Mouse (Mus musculus) limb, embryonic 15.5 days (tissue): ENCODE measurements around the gene Pnpo. TPM values are rescaled to one million over a fixed set of nuclear protein-coding genes. Genes with fewer than 3 reads are reported as not detected.

ENCODE experiments used
- ATAC-seq: fragments of 200-750 bp; cut with Nextera tagmentation; 2 replicates; pipeline ENCODE4 v1.8.0; 2017; ENCODE audit warnings: low read depth, moderate TSS enrichment; ENCODE audit not compliant: insufficient number of reproducible peaks, low FRiP score, low TSS enrichment
- H3K27ac ChIP-seq: fragments of 300-500 bp; sonication (generic); 2 replicates; pipeline ENCODE4 v1.5.1; 2015; ENCODE audit warnings: moderate library complexity, mild to moderate bottlenecking, inconsistent platforms
- H3K27me3 ChIP-seq: fragments of 300-500 bp; sonication (generic); 2 replicates; pipeline ENCODE4 v1.6.1; 2015; ENCODE audit warnings: inconsistent platforms
- H3K36me3 ChIP-seq: fragments of 300-500 bp; sonication (generic); 2 replicates; pipeline ENCODE4 v1.6.1; 2015; ENCODE audit warnings: inconsistent platforms
- H3K4me1 ChIP-seq: fragments of 300-500 bp; sonication (generic); 2 replicates; pipeline ENCODE4 v1.6.1; 2015; ENCODE audit warnings: inconsistent platforms
- H3K4me2 ChIP-seq: fragments of 300-500 bp; sonication (generic); 2 replicates; pipeline ENCODE4 v1.6.1; 2015; ENCODE audit warnings: mild to moderate bottlenecking, inconsistent platforms
- H3K4me3 ChIP-seq: fragments of 300-500 bp; sonication (generic); 2 replicates; pipeline ENCODE4 v1.5.1; 2015; ENCODE audit warnings: mild to moderate bottlenecking, inconsistent platforms
- H3K9ac ChIP-seq: fragments of 300-500 bp; sonication (generic); 2 replicates; pipeline ENCODE4 v1.6.1; 2015; ENCODE audit warnings: inconsistent platforms
- H3K9me3 ChIP-seq: fragments of 300-500 bp; sonication (generic); 2 replicates; pipeline ENCODE4 v1.6.1; 2016; ENCODE audit warnings: inconsistent platforms
- WGBS: fragments of 180-500 bp; shearing (Covaris S2); methylation state at CpG from one replicate; pipeline ENCODE4 v1.1.7; 2015; 5-methylcytosine and 5-hydroxymethylcytosine counted together
- polyA plus RNA-seq: library from polyadenylated mRNA; unstranded; fragments of >200 nt; fragmentation: Nextera tagmentation; extraction: Ambion mirVana; gene quantifications from 2 replicates; pipeline ENCODE4 v1.2.1, GENCODE M21; 2015

The Pnpo gene
- polyA plus RNA-seq, 1 experiment from 2014 or later, result 37.6 TPM

GRCm38 (mm10) chr11:96968476-96968875 lies 24.7 kb upstream of the Pnpo start:
- H3K36me3 ChIP-seq, result peaks cover 7% of the 10 kb centered on the region; the same call in 1 of the 2 replicates
- H3K27ac ChIP-seq, result peak overlapping the region; percentile 77
- no peaks in the 10 kb centered on the region for H3K27me3 ChIP-seq
- no peak for ATAC-seq
- WGBS, result 56% methylated on average over 6 of the region's 6 CpGs
- H3K4me2 ChIP-seq, result no peak overlapping the region
- H3K9ac ChIP-seq, result no peak overlapping the region
- H3K4me1 ChIP-seq, result peaks cover 43% of the 10 kb centered on the region
- H3K9me3 ChIP-seq, result no peaks in the 10 kb centered on the region
- no peak overlapping the region for H3K4me3 ChIP-seq

GRCm38 (mm10) chr11:96967544-96968269 lies 23.9 kb upstream of the Pnpo start:
- Histone ChIP-seq H3K4me1 (peaks cover 39% of the 10 kb centered on the region), H3K27ac (peak overlapping the region; percentile 77), H3K27me3 (no peaks in the 10 kb centered on the region), H3K9ac (no peak overlapping the region), H3K4me3 (no peak overlapping the region), H3K4me2 (no peak overlapping the region), H3K9me3 (no peaks in the 10 kb centered on the region), H3K36me3 (peaks cover 10% of the 10 kb centered on the region; the same call in 1 of the 2 replicates)
- ATAC-seq, result no peak
- WGBS, result 80% methylated on average over 11 of the region's 11 CpGs

- peaks cover 34% of the 10 kb centered on the region for H3K4me1 ChIP-seq
- 88% methylated on average over 13 of the region's 13 CpGs for WGBS
- H3K27me3 ChIP-seq, result no peaks in the 10 kb centered on the region
- peak overlapping the region; percentile 33 for H3K27ac ChIP-seq
- H3K9ac ChIP-seq, result no peak overlapping the region
- H3K36me3 ChIP-seq, result peaks cover 17% of the 10 kb centered on the region; the same call in 1 of the 2 replicates
- H3K4me3 ChIP-seq, result no peak overlapping the region
- no peak for ATAC-seq
- H3K4me2 ChIP-seq, result no peak overlapping the region
- H3K9me3 ChIP-seq, result no peaks in the 10 kb centered on the region
Measured at GRCm38 (mm10) chr11:96966914-96967543, 23.2 kb upstream of the Pnpo start.

GRCm38 (mm10) chr11:96966172-96966571 lies 22.4 kb upstream of the Pnpo start:
- peaks cover 25% of the 10 kb centered on the region for H3K36me3 ChIP-seq
- no peak overlapping the region for H3K4me3 ChIP-seq
- 82% methylated on average over 3 of the region's 3 CpGs for WGBS
- H3K9ac ChIP-seq, result no peak overlapping the region
- H3K9me3 ChIP-seq, result no peaks in the 10 kb centered on the region
- no peaks in the 10 kb centered on the region for H3K27me3 ChIP-seq
- no peak for ATAC-seq
- no peak overlapping the region for H3K27ac ChIP-seq
- H3K4me2 ChIP-seq, result no peak overlapping the region
- H3K4me1 ChIP-seq, result peaks cover 30% of the 10 kb centered on the region

- Histone ChIP-seq H3K27me3 (no peaks in the 10 kb centered on the region), H3K4me1 (peaks cover 5% of the 10 kb centered on the region; the same call in 1 of the 2 replicates), H3K4me2 (no peak overlapping the region), H3K9ac (no peak overlapping the region), H3K36me3 (peaks cover 50% of the 10 kb centered on the region), H3K27ac (no peak overlapping the region), H3K9me3 (no peaks in the 10 kb centered on the region), H3K4me3 (no peak overlapping the region)
- ATAC-seq, result peak; percentile 58
- WGBS, result 10% methylated on average over 8 of the region's 8 CpGs
Measured at GRCm38 (mm10) chr11:96963580-96963979, 19.8 kb upstream of the Pnpo start.

- H3K9me3 ChIP-seq, result no peaks in the 10 kb centered on the region
- H3K4me1 ChIP-seq, result no peaks in the 10 kb centered on the region
- H3K27ac ChIP-seq, result no peak overlapping the region
- H3K4me3 ChIP-seq, result no peak overlapping the region
- H3K36me3 ChIP-seq, result peaks cover 92% of the 10 kb centered on the region
- no peak overlapping the region for H3K9ac ChIP-seq
- 83% methylated on average over 10 of the region's 10 CpGs for WGBS
- H3K27me3 ChIP-seq, result no peaks in the 10 kb centered on the region
- H3K4me2 ChIP-seq, result no peak overlapping the region
- 0 out of 2 replicates have a peak, but pooled peaks have one; percentile 21 for ATAC-seq
Measured at GRCm38 (mm10) chr11:96957061-96957805, 13.4 kb upstream of the Pnpo start.

- 58% methylated on average over 20 of the region's 20 CpGs for WGBS
- no peak for ATAC-seq
- Histone ChIP-seq H3K9ac (no peak overlapping the region), H3K27me3 (no peaks in the 10 kb centered on the region), H3K4me1 (no peaks in the 10 kb centered on the region), H3K36me3 (peaks cover 92% of the 10 kb centered on the region), H3K4me3 (no peak overlapping the region), H3K27ac (0 out of 2 replicates have a peak overlapping the region, but pooled peaks have one; percentile 11), H3K4me2 (no peak overlapping the region), H3K9me3 (no peaks in the 10 kb centered on the region)
Measured at GRCm38 (mm10) chr11:96956009-96956724, 12.4 kb upstream of the Pnpo start.

- 81% methylated on average over 4 of the region's 4 CpGs for WGBS
Measured at GRCm38 (mm10) chr11:96955094-96955493, 11.3 kb upstream of the Pnpo start.

GRCm38 (mm10) chr11:96952896-96953295 lies 9.1 kb upstream of the Pnpo start:
- no peak for ATAC-seq
- Histone ChIP-seq H3K27ac (no peak overlapping the region), H3K9me3 (no peaks in the 10 kb centered on the region), H3K4me3 (no peak overlapping the region), H3K9ac (no peak overlapping the region), H3K4me2 (no peak overlapping the region), H3K27me3 (no peaks in the 10 kb centered on the region), H3K4me1 (no peaks in the 10 kb centered on the region), H3K36me3 (peaks cover 70% of the 10 kb centered on the region)
- 79% methylated on average over 6 of the region's 6 CpGs for WGBS

More at GRCm38 (mm10) chr11:96955094-96955493, 11.3 kb upstream of the Pnpo start:
- Histone ChIP-seq H3K27me3 (no peaks in the 10 kb centered on the region), H3K27ac (no peak overlapping the region), H3K9ac (no peak overlapping the region), H3K9me3 (no peaks in the 10 kb centered on the region), H3K4me2 (no peak overlapping the region), H3K36me3 (peaks cover 86% of the 10 kb centered on the region), H3K4me3 (no peak overlapping the region), H3K4me1 (no peaks in the 10 kb centered on the region)
- no peak for ATAC-seq

- WGBS, result 84% methylated on average over 10 of the region's 10 CpGs
- H3K9ac ChIP-seq, result no peak overlapping the region
- H3K27ac ChIP-seq, result no peak overlapping the region
- ATAC-seq, result no peak
- H3K9me3 ChIP-seq, result no peaks in the 10 kb centered on the region
- H3K4me2 ChIP-seq, result no peak overlapping the region
- H3K4me3 ChIP-seq, result no peak overlapping the region
- H3K27me3 ChIP-seq, result no peaks in the 10 kb centered on the region
- peaks cover 65% of the 10 kb centered on the region for H3K36me3 ChIP-seq
- no peaks in the 10 kb centered on the region for H3K4me1 ChIP-seq
Measured at GRCm38 (mm10) chr11:96952426-96952825, 8.6 kb upstream of the Pnpo start.

- H3K4me1 ChIP-seq, result 0 out of 2 replicates have a peak, but pooled peaks cover 8% of the 10 kb centered on the region
- H3K27ac ChIP-seq, result no peak overlapping the region
- no peak overlapping the region for H3K9ac ChIP-seq
- no peaks in the 10 kb centered on the region for H3K9me3 ChIP-seq
- WGBS, result 96% methylated on average over 3 of the region's 3 CpGs
- no peak overlapping the region for H3K4me2 ChIP-seq
- no peak overlapping the region for H3K4me3 ChIP-seq
- no peak for ATAC-seq
- H3K27me3 ChIP-seq, result no peaks in the 10 kb centered on the region
- H3K36me3 ChIP-seq, result peaks cover 48% of the 10 kb centered on the region
Measured at GRCm38 (mm10) chr11:96950767-96951166, 7.0 kb upstream of the Pnpo start.
